Mouse (Mus musculus) T-helper 2 cell (primary cell): ENCODE measurements around the gene Lrrc2.

ENCODE experiments used
- in situ Hi-C: fragments of 300-600 bp; cut with MboI, MseI; formaldehyde crosslinking; loops from one replicate; pipeline ENCODE4 v1.15.1; 2025; ENCODE audit warnings: high pct_unique_total_duplicates

The Lrrc2 gene

DNA sequence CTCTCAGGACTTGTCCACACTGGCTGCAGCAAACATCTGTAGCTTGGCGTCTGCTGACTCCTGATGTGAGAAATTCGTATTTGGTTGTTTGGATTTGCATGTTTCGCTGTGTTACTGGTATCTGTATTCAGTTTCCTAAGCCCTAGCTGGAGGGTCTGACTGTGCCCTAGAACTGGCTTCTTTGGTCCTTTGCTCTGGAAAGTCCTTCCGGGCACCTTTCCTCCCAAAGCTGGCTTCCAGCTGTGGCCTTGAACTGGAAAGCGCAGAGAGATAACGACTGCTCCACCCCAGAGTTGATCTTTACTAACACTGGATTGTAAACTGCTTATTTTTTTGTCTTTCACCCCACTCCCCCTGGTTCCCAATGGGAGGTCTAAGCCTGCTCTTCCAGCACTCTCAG is 3.4 kb upstream of the Lrrc2 start:
- in situ Hi-C loops: no loop called here

- in situ Hi-C loops: no loop called here
Observed at GRCm38 (mm10) chr9:110948813-110949310, 2.5 kb upstream of the Lrrc2 start.

GRCm38 (mm10) chr9:110950109-110950508 is 1.2 kb upstream of the Lrrc2 start:
- in situ Hi-C loops: no loop called here

GRCm38 (mm10) chr9:110951866-110952265 is 521 bp downstream of the Lrrc2 start:
- in situ Hi-C loops: no loop called here

DNA sequence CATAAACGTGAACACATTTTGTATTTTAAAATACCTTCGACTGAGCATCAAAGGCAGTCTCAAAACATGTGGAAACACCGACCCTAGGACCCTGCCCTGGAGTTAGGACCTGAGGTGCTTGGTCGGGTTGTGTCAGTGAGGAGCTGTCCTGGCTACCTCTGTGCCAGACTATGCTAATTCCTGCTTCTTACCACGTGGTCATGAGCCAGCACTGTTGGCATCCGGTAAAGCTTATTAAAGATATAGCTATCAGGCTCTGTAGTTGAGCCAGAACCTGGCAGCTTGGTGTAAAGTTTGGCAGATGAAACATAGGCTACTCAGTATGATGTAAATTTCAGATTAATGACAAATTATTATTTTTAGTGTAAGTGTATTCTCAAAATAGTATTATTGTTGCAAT is 1.1 kb downstream of the Lrrc2 start:
- in situ Hi-C loops: no loop called here

DNA sequence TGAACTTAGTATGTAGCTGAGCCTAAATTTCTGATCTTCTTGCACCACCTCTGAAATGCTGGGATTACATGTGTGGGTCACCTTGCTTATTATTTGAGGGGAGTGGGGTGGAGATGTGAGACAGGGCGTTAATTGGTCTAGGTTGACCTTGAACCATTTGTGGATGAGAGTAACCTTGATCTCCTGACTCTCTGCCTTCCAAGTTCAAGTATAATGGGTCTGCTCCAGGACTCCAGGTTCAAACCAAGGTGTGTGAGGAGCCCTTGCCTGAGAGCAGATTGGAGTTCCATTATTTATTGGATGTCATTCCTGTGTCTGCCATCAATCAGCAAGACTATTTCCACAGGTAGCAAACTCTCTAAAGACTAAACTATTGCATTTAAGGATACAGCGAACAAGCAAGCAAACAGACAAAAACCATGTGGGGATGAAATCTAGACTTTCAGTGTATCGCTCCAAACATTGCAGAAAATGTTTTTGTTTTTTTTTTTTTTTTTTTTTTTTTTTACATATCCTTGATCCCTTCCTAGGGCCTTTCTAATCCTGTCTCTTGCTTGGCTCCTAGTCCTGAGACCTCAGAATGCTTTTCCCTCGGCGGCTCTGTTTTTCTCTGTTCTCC is 1.7 kb downstream of the Lrrc2 start:
- in situ Hi-C loops: no loop called here

- in situ Hi-C loops: no loop called here
Observed at GRCm38 (mm10) chr9:110953550-110954461, 2.5 kb downstream of the Lrrc2 start.

GRCm38 (mm10) chr9:110954681-110955445 is 3.5 kb downstream of the Lrrc2 start:
- in situ Hi-C loops: no loop called here

DNA sequence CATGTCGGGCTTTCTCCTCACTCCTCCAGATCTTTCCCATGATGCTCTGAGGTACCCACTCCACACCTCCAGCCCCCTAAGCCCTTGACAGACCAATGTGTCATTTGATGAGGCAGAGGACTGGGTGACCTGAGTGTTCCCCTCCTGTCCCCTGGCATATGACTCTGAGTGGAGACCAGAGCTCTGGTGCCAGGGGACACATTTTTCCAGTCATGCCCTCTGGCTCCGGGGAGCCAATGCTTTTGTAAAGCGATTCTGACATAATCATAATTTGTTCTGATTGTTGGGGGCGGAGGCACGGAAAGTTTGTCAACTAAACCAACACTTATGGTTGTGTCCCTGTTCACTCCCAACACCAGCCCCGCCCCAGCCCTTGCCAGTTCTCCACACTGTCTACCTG is 4.6 kb downstream of the Lrrc2 start:
- in situ Hi-C loops: no loop called here

DNA sequence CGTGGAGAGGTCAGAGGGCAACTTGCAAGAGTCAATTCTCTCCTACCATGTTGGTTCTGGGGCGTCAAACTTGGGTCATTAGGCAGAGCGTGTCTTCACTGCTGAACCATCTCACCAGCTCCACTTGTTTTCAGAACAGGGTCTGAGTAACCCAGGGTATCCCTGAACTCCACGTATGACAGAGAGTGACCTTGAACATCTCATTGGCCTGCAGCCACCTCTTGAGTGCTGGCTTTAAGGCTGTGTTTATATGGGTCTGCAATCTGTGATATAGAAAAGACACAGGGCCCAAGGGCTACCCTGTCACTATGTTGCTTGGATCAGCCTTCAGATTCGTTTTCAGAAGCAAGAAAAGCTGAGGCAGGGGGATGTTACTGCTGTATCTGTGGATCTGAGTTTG is 8.3 kb downstream of the Lrrc2 start:
- in situ Hi-C loops: no loop called here

- in situ Hi-C loops: no loop called here
Observed at GRCm38 (mm10) chr9:110960230-110961149, 9.1 kb downstream of the Lrrc2 start.

DNA sequence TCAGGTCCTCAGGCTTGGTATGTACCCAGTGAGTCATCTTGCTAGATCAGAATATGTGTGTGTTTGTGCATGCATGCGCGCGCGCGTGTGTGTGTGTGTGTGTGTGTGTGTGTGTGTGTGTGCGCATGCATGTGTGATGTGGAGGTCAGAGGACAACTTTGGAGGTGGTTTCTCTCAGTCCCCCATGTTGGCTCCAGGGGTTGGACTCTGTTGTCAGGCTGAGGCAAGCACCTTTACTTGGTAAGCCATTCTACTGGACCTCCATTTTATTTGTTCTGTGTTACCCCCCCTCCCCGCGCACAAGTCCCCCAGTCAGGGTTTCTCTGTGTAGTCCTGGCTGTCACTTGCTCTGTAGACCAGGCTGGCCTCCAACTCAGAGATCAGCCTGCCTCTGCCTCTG is 10.0 kb downstream of the Lrrc2 start:
- in situ Hi-C loops: no loop called here

DNA sequence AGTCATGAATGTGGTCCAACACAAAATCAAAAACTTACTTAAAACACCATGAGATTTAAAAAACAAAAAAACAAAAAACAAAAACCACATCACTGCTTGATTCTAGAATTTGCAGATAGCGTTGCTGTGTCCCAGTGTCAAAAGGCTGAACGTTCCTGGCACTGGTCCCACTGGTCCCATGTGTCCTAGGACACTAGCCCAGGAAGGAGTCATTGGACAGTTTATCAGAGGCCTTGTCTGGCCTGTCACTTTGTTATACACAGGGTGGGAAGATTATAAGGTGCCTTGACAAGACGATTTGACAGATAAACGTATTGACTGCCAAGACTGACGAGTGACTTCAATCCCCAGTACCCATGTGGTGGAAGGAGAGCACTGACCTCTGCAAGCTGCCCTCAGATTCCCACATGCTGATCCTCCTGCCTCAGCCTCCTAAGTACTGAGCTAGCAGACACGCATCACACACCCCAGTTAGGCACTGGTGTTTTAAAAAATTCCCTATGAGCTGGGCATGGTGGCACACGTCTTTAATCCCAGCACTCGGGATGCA is 12.3 kb downstream of the Lrrc2 start:
- in situ Hi-C loops: no loop called here

DNA sequence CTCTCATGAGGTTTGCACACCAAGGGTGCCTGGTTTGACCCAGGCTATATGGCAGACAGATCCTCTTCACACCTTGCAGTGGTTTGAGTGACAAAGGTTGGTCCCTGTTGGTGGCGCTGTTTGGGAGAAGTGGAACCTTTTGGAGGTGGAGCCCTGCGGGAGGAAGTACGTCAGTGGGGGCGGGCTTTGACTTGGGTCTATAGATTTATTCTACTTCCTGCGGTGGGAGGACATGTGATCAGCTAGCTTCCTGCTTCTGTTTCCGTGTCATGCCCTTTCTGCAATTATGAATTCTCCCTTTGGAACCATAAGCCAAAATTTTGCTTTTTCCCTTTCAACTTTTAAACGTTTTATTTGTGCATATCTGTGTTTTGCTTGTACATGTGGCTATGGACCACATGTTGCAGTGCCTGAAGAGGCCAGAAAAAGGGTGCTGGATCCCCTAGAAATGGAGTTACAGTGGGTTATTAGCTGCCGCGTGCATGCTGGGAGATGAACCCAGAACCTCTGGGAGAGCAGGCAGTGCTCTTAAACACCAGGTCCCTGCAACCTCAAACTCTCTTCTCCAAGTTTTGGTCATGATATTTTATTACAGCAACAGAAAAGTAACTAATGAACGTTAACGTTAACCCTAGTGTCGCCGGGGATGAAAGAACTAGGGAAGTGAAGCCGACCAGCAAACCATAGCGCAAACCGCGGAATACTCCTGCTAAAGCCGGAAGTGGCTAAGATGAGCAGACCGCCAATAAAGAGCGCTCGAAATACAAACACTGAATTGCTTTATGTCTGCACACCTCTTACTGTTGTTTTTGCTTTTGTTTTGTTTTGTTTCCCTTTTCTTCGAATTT is 13.9 kb downstream of the Lrrc2 start:
- in situ Hi-C loops: no loop called here

DNA sequence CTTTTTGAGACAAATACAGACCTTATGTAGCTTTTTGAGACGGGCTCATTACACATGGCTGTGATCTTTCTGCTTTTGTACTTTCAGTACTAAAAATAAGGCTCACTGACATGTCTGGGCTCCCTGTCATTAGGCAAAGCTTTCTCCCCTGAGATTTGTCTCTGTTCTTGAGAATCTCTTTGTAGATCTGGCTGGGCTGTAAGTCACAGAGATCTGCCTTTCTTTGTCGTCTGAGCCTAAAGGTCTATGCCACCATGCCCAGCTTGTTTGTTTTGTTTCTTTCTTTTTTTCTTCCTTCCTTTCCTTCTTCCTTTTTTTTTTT is 14.5 kb downstream of the Lrrc2 start:
- in situ Hi-C loops: no loop called here

- in situ Hi-C loops: no loop called here
Observed at GRCm38 (mm10) chr9:110979411-110979810, 28.1 kb downstream of the Lrrc2 start.

- in situ Hi-C loops: no loop called here
Observed at GRCm38 (mm10) chr9:110982351-110982750, 31.0 kb downstream of the Lrrc2 start.

GRCm38 (mm10) chr9:110984096-110984495 is 32.8 kb downstream of the Lrrc2 start:
- in situ Hi-C loops: no loop called here

DNA sequence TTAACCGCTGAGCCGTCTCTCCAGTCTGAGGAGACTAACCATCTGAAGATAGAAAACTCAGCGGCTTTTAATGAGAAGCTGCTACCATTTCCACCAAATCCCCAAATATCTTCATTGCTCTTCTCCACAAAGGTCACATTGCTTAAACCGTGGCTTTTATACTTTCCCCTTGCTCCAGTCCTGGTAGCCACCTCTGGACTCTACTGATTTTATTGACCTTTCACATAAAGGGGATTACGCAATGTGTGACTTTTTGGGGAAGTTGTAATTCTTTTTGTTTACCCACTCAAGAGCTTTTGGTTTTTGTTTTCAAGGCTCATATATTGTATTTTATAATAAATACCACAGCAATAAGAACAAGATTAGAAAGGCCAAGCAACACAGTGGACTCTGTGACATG is 34.2 kb downstream of the Lrrc2 start:
- in situ Hi-C loops: no loop called here

GRCm38 (mm10) chr9:110985951-110986350 is 34.6 kb downstream of the Lrrc2 start:
- in situ Hi-C loops: no loop called here
